Mouse (Mus musculus): Measurements from ENCODE around the gene Sh2b2. TPM values are rescaled to one million over a fixed set of nuclear protein-coding genes. Genes with fewer than 3 reads are reported as not detected.

Gene Sh2b2
- polyA plus RNA-seq (2016; fragmentation: Nextera tagmentation; extraction: Ambion mirVana), result 2.6 and 3.1 TPM in 2 replicates

GRCm38 (mm10) chr5:136246452-136246838 is at the start of gene Sh2b2:
TSS of gene Sh2b2 (minus strand) at chr5:136246556.
- peak within 1 kb of the TSS; percentile 66 for H3K4me3 ChIP-seq
- no peak within 1 kb of the TSS for H3K9ac ChIP-seq
- H3K36me3 ChIP-seq, result peaks cover 4% of the 10 kb centered on the region; the same call in 1 of the 2 replicates
- H3K4me1 ChIP-seq, result peaks cover 36% of the 10 kb centered on the region
- no peak for ATAC-seq
- no peak within 1 kb of the TSS for H3K27ac ChIP-seq
- WGBS (ENCODE audit: insufficient replicate concordance), result 26% methylated on average over 2 of the region's 2 CpGs
- peak within 1 kb of the TSS; percentile 87 for H3K4me2 ChIP-seq
- peaks cover 40% of the 10 kb centered on the region for H3K27me3 ChIP-seq (replicated peaks)
- H3K9me3 ChIP-seq (replicated peaks), result no peaks in the 10 kb centered on the region

DNA sequence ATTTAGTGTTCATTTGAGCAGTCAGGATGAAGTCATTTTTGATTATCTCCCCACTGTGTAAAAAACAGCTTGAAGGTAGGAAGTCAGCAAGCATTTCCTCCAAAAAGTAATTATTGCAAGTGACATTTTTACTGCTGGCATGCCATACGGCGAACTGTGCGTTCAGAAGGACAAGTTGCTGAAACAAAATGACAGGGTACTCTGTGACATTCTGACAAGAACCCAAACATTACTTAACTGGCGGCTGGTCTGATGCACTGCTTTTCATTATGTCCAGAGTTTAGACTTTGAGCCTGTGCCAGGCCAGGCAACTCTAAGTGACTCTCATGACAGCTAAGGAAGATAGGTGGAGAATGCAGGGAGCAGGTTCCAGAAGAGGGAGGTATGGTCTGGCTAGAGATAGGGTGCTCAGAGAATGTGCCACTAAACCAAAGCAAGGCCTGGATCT is 46.6 kb upstream of the Sh2b2 start:
- ATAC-seq, result no peak
- WGBS (ENCODE audit: insufficient replicate concordance), result 80% methylated on average over 4 of the region's 4 CpGs
- Histone ChIP-seq H3K9ac (no peak overlapping the region), H3K9me3 (replicated peaks) (no peaks in the 10 kb centered on the region), H3K4me3 (no peak overlapping the region), H3K36me3 (peaks cover 33% of the 10 kb centered on the region), H3K4me2 (no peak overlapping the region), H3K4me1 (no peaks in the 10 kb centered on the region), H3K27ac (no peak overlapping the region), H3K27me3 (replicated peaks) (no peaks in the 10 kb centered on the region)

- no peak overlapping the region for H3K27ac ChIP-seq
- no peaks in the 10 kb centered on the region for H3K27me3 ChIP-seq (replicated peaks)
- H3K4me3 ChIP-seq, result no peak overlapping the region
- no peaks in the 10 kb centered on the region for H3K4me1 ChIP-seq
- no peak for ATAC-seq
- WGBS (ENCODE audit: insufficient replicate concordance), result 81% methylated on average over 2 of the region's 2 CpGs
- no peaks in the 10 kb centered on the region for H3K9me3 ChIP-seq (replicated peaks)
- H3K4me2 ChIP-seq, result no peak overlapping the region
- H3K36me3 ChIP-seq, result peaks cover 28% of the 10 kb centered on the region
- H3K9ac ChIP-seq, result no peak overlapping the region
Observed at GRCm38 (mm10) chr5:136292361-136292760, 46.0 kb upstream of the Sh2b2 start.

DNA sequence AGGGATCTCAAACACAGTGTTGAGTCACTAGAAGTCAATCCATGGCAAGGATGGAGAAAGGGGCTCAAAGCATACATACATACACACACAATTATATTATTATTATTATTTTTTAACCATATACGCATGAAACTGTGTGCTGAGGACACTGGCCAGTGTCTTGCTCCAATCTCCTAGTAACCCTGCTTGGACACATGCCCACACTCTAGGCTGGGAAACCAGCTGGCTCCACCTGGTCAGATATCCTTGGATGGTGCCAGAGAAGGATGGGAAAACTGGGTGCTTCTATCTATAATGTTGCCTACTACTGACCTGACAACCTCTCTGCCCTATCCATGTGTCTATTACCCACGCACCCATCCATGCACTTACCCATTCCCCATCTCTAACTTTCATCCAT is 45.2 kb upstream of the Sh2b2 start:
- WGBS (ENCODE audit: insufficient replicate concordance), result 85% methylated on average over 2 of the region's 2 CpGs

DNA sequence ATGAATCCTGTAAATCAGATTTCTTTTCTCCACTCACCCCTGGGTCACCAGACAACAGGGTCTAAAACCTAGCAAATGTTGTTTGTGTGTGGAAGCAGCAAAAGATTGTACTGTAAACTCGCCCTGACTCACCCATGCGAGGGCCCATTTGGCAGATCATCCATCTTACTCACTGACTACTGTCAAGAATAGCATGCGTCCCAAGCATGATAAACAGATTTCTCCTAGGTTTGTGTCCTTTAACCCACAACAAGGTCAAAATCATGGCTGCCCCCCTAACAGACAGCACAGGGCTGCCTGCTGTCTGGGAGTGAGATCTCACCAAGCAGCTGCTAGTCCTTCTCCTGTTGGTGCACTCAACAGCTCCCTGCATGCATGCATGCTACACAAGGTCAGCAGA is 43.4 kb upstream of the Sh2b2 start:
- WGBS (ENCODE audit: insufficient replicate concordance), result 68% methylated on average over 3 of the region's 3 CpGs

More for the DNA sequence above, 45.2 kb upstream of the Sh2b2 start:
- Histone ChIP-seq H3K9me3 (replicated peaks) (no peaks in the 10 kb centered on the region), H3K4me2 (no peak overlapping the region), H3K36me3 (peaks cover 28% of the 10 kb centered on the region), H3K4me1 (no peaks in the 10 kb centered on the region), H3K27me3 (replicated peaks) (no peaks in the 10 kb centered on the region), H3K27ac (no peak overlapping the region), H3K9ac (no peak overlapping the region), H3K4me3 (no peak overlapping the region)
- no peak for ATAC-seq

DNA sequence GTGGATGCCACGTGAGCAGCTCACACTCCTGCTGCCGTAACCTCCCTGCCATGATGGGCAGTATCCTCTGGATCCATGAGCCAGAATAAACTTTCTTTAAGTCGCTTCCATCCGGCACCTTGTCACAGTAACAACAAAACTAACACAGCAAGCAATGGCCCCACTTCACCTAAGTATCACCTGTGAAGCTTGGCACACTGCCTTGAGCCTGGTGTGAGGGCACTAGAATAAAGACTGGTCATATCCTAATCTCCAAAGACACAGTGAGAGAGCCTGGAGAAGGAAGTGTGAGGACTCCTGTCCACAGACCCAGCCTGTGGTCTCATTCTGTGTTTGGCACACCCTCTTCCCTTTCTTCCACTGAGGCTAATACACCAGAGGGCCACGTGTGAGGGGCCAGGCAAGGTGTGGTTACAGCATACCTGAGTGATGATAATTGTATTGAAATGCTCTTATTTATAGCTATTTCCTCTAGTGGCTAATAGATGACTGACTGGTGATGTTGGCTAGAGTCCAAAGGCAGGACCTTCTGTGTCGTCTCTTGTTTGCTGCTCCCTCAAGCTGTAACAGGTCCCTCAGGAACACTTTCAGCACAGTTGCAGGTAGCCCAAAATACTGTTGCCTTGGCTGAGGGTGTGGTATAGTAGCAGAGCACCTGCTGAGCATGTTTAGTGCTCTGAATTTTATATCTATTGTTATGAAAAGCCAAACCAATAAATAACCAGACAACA is 42.2 kb upstream of the Sh2b2 start:
- no peak for ATAC-seq
- Histone ChIP-seq H3K9ac (no peak overlapping the region), H3K36me3 (peaks cover 50% of the 10 kb centered on the region), H3K4me1 (no peaks in the 10 kb centered on the region), H3K9me3 (replicated peaks) (no peaks in the 10 kb centered on the region), H3K27me3 (replicated peaks) (no peaks in the 10 kb centered on the region), H3K4me2 (no peak overlapping the region), H3K4me3 (no peak overlapping the region), H3K27ac (no peak overlapping the region)
- 77% methylated on average over 6 of the region's 6 CpGs for WGBS (ENCODE audit: insufficient replicate concordance)

More for the DNA sequence above, 43.4 kb upstream of the Sh2b2 start:
- no peak for ATAC-seq
- Histone ChIP-seq H3K27me3 (replicated peaks) (no peaks in the 10 kb centered on the region), H3K4me2 (no peak overlapping the region), H3K4me3 (no peak overlapping the region), H3K9me3 (replicated peaks) (no peaks in the 10 kb centered on the region), H3K36me3 (peaks cover 38% of the 10 kb centered on the region), H3K27ac (no peak overlapping the region), H3K4me1 (no peaks in the 10 kb centered on the region), H3K9ac (no peak overlapping the region)

DNA sequence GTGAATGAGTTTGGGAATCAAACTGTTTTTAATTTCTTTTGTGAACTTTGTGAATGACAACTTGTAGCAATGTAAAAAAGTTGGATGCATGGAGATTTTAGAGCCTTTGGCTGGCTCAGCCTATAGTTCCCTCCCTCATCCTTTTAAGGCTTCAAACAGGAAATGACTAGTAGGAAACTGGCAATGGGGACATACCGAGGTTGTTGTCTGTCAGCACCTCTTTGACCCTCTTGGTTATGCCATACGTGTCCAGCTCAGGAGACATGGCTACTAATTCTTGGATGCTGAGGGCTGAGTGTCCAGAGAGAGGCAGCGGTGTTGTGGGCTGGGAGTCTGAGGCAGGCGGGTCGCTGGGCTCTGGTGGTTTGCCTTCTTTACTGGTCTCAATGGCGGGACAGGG is 40.2 kb upstream of the Sh2b2 start:
- Histone ChIP-seq H3K4me3 (no peak overlapping the region), H3K9ac (no peak overlapping the region), H3K4me2 (no peak overlapping the region), H3K9me3 (replicated peaks) (no peaks in the 10 kb centered on the region), H3K27ac (no peak overlapping the region), H3K27me3 (replicated peaks) (no peaks in the 10 kb centered on the region), H3K4me1 (no peaks in the 10 kb centered on the region), H3K36me3 (peaks cover 67% of the 10 kb centered on the region)
- WGBS (ENCODE audit: insufficient replicate concordance), result 66% methylated on average over 6 of the region's 6 CpGs
- no peak for ATAC-seq

GRCm38 (mm10) chr5:136285106-136285505 is 38.8 kb upstream of the Sh2b2 start:
- no peak overlapping the region for H3K9ac ChIP-seq
- H3K4me2 ChIP-seq, result no peak overlapping the region
- H3K27me3 ChIP-seq (replicated peaks), result no peaks in the 10 kb centered on the region
- no peaks in the 10 kb centered on the region for H3K9me3 ChIP-seq (replicated peaks)
- ATAC-seq, result no peak
- 84% methylated on average over 7 of the region's 7 CpGs for WGBS (ENCODE audit: insufficient replicate concordance)
- no peak overlapping the region for H3K4me3 ChIP-seq
- H3K4me1 ChIP-seq, result no peaks in the 10 kb centered on the region
- no peak overlapping the region for H3K27ac ChIP-seq
- H3K36me3 ChIP-seq, result peaks cover 67% of the 10 kb centered on the region

DNA sequence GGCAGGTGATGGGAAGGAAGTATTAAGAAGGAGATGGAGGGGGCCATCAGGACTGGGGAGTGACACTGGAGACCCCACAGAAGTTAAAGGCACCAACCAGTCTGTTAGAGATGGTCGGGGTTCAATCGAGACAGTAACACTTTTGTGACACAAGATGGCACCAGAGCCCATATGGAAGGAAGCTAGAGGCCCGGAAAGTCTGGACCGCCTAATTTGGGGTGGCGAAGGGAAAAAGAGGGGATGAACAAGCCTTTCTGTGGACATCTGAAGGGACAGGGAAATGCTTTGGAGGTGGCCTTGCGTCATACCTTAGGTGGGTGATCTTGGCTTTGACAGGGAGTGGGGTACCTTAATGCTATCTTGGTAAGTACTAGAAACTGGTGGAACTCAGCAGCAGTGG is 35.0 kb upstream of the Sh2b2 start:
- no peak overlapping the region for H3K4me3 ChIP-seq
- H3K36me3 ChIP-seq, result peaks cover 87% of the 10 kb centered on the region
- H3K4me1 ChIP-seq, result no peaks in the 10 kb centered on the region
- H3K27ac ChIP-seq, result no peak overlapping the region
- H3K9me3 ChIP-seq (replicated peaks), result no peaks in the 10 kb centered on the region
- 66% methylated on average over 6 of the region's 6 CpGs for WGBS (ENCODE audit: insufficient replicate concordance)
- no peaks in the 10 kb centered on the region for H3K27me3 ChIP-seq (replicated peaks)
- no peak overlapping the region for H3K9ac ChIP-seq
- no peak overlapping the region for H3K4me2 ChIP-seq
- ATAC-seq, result no peak

DNA sequence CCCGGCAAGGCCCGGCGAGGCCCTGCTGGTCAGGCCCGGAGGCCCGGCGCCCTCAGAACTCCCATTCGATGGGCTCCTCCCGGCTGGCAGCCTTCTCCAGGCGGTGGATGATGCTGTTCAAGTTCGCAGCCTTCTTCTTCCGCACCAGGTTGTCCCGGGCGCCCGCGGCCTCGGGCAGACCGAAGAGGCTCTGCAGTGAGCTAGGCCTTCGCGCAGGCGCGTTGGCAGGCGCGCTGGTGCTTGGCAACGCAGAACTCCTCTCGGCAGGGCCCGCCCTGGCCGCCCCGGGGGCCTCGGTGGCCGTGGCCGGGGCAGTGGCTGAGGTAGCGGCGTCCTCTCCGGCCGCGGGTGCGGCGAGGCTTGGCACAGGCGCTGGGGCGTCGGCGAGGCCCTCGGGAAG is 28.4 kb upstream of the Sh2b2 start:
- no peaks in the 10 kb centered on the region for H3K4me1 ChIP-seq
- no peaks in the 10 kb centered on the region for H3K27me3 ChIP-seq (replicated peaks)
- no peak overlapping the region for H3K4me2 ChIP-seq
- no peak overlapping the region for H3K9ac ChIP-seq
- no peak overlapping the region for H3K4me3 ChIP-seq
- H3K27ac ChIP-seq, result no peak overlapping the region
- ATAC-seq, result no peak
- peaks cover 73% of the 10 kb centered on the region for H3K36me3 ChIP-seq
- WGBS (ENCODE audit: insufficient replicate concordance), result 92% methylated on average over 43 of the region's 43 CpGs
- no peaks in the 10 kb centered on the region for H3K9me3 ChIP-seq (replicated peaks)

DNA sequence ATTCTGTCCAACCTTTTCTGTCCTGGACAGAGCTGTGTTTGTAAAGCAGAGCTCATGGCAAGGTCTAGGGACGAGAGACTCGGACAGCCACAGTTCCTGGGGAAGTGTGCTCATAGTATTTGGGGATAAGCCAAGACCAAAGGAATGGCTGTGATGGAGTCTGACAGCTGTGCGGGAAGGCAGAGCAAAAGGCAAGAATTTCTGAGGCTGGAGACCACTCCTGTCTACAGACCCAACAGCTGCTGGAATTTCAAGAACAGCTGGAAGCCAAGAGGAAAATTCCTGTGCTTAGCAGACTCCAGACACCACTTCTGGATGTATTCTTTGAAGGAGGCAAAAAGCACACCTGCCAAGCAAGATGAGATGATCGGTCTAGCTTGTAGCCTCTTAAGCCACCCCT is 23.6 kb upstream of the Sh2b2 start:
- Histone ChIP-seq H3K4me3 (no peak overlapping the region), H3K9me3 (replicated peaks) (no peaks in the 10 kb centered on the region), H3K4me2 (no peak overlapping the region), H3K4me1 (no peaks in the 10 kb centered on the region), H3K27me3 (replicated peaks) (no peaks in the 10 kb centered on the region), H3K36me3 (peaks cover 26% of the 10 kb centered on the region), H3K9ac (no peak overlapping the region), H3K27ac (no peak overlapping the region)
- no peak for ATAC-seq
- WGBS (ENCODE audit: insufficient replicate concordance), result 73% methylated on average over 4 of the region's 4 CpGs

DNA sequence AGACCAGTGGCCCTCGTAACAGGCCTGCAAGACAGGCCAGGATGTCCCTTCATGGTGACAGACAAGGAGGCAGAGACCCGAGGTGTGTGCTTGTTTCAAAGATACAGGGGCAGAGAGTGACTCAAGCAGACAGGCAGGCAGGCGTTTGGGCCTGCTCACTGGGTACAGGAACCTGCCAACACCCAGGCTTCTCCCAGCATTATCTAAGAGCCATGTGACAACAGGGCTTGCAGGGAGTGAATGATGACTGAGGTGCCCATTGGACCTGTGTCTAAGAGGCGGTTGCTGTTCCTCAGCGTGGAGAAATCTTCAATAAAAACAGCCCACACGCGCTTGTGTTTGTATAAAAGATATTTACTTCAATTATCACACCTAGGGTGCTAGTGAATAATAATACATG is 19.7 kb upstream of the Sh2b2 start:
- 67% methylated on average over 7 of the region's 7 CpGs for WGBS (ENCODE audit: insufficient replicate concordance)
- no peak overlapping the region for H3K9ac ChIP-seq
- H3K4me2 ChIP-seq, result no peak overlapping the region
- no peaks in the 10 kb centered on the region for H3K9me3 ChIP-seq (replicated peaks)
- H3K4me3 ChIP-seq, result no peak overlapping the region
- no peak for ATAC-seq
- H3K27ac ChIP-seq, result no peak overlapping the region
- H3K27me3 ChIP-seq (replicated peaks), result no peaks in the 10 kb centered on the region
- H3K36me3 ChIP-seq, result no peaks in the 10 kb centered on the region
- H3K4me1 ChIP-seq, result no peaks in the 10 kb centered on the region

DNA sequence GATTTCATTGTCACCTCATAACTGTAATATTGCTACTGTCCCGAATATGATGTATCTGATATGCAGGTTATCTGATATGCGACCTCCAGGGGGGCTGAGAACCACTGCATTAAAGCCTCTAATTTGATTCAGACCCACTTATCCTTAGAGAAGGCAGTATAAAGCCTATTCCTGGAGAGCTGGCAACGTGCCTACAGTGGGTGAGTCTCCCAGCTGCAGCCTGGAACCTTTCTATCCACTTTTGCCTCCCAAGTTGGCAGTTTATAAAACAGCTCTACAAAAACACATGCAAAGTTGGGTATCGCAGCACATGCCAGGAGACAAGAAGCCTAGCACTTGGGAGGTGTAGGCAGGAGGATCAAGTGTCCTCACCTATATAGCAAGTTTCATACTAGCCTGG is 17.0 kb upstream of the Sh2b2 start:
- no peaks in the 10 kb centered on the region for H3K36me3 ChIP-seq
- no peaks in the 10 kb centered on the region for H3K4me1 ChIP-seq
- no peak overlapping the region for H3K4me2 ChIP-seq
- no peaks in the 10 kb centered on the region for H3K27me3 ChIP-seq (replicated peaks)
- H3K27ac ChIP-seq, result no peak overlapping the region
- ATAC-seq, result no peak
- no peak overlapping the region for H3K4me3 ChIP-seq
- no peaks in the 10 kb centered on the region for H3K9me3 ChIP-seq (replicated peaks)
- H3K9ac ChIP-seq, result no peak overlapping the region
- 64% methylated on average over 4 of the region's 4 CpGs for WGBS (ENCODE audit: insufficient replicate concordance)
